8 mouse cellular contexts compared by ENCODE assay signal in the genomic region with DNA sequence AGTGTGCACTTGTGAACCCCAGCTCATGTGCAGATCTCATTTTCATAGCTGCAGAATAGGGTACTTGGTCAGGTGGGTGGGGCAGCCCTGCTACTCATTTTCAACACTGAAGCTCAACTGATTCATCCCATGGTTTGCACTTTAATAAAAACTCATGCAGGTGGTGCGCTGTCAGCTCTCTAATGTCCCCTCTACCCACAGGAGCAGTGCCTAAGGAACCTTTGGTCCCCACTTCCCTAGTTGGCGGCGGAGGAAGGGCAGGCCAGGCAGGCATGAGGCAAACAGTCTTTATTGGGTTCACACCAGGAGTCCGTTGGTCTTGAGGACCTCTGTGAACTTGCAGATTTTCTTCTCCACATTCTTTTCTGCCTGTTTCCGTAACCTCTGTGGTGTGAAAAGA. TPM values are rescaled to one million over a fixed set of nuclear protein-coding genes. Genes with fewer than 3 reads are reported as not detected.
DNase-seq lines count a peak whose midpoint lies in the region; ATAC-seq and TF ChIP-seq lines count a peak whose summit lies in the region.
"Not testable (repeated sequence)": the region's sequence is repeated elsewhere in the genome, so short reads cannot be mapped to it uniquely, and the experiment has no call there.

No protein-coding gene starts in this region.

- peaks cover 68% of the 10 kb centered on the region for H3K36me3 ChIP-seq in C2C12 (ENCODE audit: control insufficient read depth, insufficient read depth)
- H3K36me3 ChIP-seq in forebrain, embryonic 11.5 days (ENCODE audit: control insufficient read depth, insufficient read depth, low read length), result peaks cover 31% of the 10 kb centered on the region
- H3K36me3 ChIP-seq in heart, embryonic 13.5 days, result peaks cover 56% of the 10 kb centered on the region
- peaks cover 39% of the 10 kb centered on the region for H3K36me3 ChIP-seq in intestine, embryonic 16.5 days (ENCODE audit: control insufficient read depth, insufficient read depth, low read length)
- peaks cover 55% of the 10 kb centered on the region for H3K36me3 ChIP-seq in limb, embryonic 13.5 days
- H3K36me3 ChIP-seq in lung, embryonic 15.5 days, result peaks cover 49% of the 10 kb centered on the region
- peaks cover 50% of the 10 kb centered on the region for H3K36me3 ChIP-seq in neural tube, embryonic 12.5 days

- DNase-seq in c-Kit-positive CD71-positive TER-119-positive erythroid progenitor cells, embryonic 14.5 days (ENCODE audit: low spot score), result peak; percentile 33
- DNase-seq in forebrain, embryonic 11.5 days (ENCODE audit: low spot score), result not testable (repeated sequence)

- not testable (repeated sequence) for TF ChIP-seq CTCF in C2C12 (IDR thresholded peaks at IDR 0.05; ENCODE audit: control insufficient read depth, insufficient read depth, insufficient read length)

- peak overlapping the region; percentile 99 for H3ac ChIP-seq in C2C12 (ENCODE audit: control insufficient read depth, insufficient read length, low read depth)

- H3K4me1 ChIP-seq in forebrain, embryonic 11.5 days (replicated peaks; ENCODE audit: control insufficient read depth, insufficient read depth, low read length), result peaks cover 32% of the 10 kb centered on the region
- H3K4me1 ChIP-seq in heart, embryonic 13.5 days, result peaks cover 66% of the 10 kb centered on the region
- peaks cover 40% of the 10 kb centered on the region for H3K4me1 ChIP-seq in intestine, embryonic 16.5 days (ENCODE audit: control insufficient read depth, insufficient read depth, low read length)
- H3K4me1 ChIP-seq in limb, embryonic 13.5 days, result peaks cover 62% of the 10 kb centered on the region
- peaks cover 61% of the 10 kb centered on the region for H3K4me1 ChIP-seq in lung, embryonic 15.5 days
- H3K4me1 ChIP-seq in neural tube, embryonic 12.5 days, result peaks cover 35% of the 10 kb centered on the region

- peak overlapping the region; percentile 93; the same call in 1 of the 2 replicates for H3K27ac ChIP-seq in forebrain, embryonic 11.5 days (ENCODE audit: low read depth, low read length)
- H3K27ac ChIP-seq in heart, embryonic 13.5 days (replicated peaks), result peak overlapping the region; percentile 94
- peak overlapping the region; percentile 85 for H3K27ac ChIP-seq in intestine, embryonic 16.5 days (ENCODE audit: low read length)
- H3K27ac ChIP-seq in limb, embryonic 13.5 days, result peak overlapping the region; percentile 92; the same call in 1 of the 2 replicates
- H3K27ac ChIP-seq in lung, embryonic 15.5 days, result peak overlapping the region; percentile 88
- H3K27ac ChIP-seq in neural tube, embryonic 12.5 days, result peak overlapping the region; percentile 12; the same call in 1 of the 2 replicates

- H3K9me3 ChIP-seq in forebrain, embryonic 11.5 days (ENCODE audit: control insufficient read depth, low read length); heart, embryonic 13.5 days; intestine, embryonic 16.5 days (ENCODE audit: control insufficient read depth, low read length); limb, embryonic 13.5 days; lung, embryonic 15.5 days; neural tube, embryonic 12.5 days: not testable (repeated sequence)

- peak overlapping the region; percentile 95 for H3K4me3 ChIP-seq in C2C12 (ENCODE audit: insufficient read depth, poor library complexity, severe bottlenecking)
- H3K4me3 ChIP-seq in forebrain, embryonic 11.5 days (ENCODE audit: low read depth, low read length); limb, embryonic 13.5 days; neural tube, embryonic 12.5 days: not testable (repeated sequence)
- peak overlapping the region; percentile 85 for H3K4me3 ChIP-seq in heart, embryonic 13.5 days
- peak overlapping the region; percentile 77 for H3K4me3 ChIP-seq in intestine, embryonic 16.5 days (ENCODE audit: low read length)
- peak overlapping the region; percentile 1 for H3K4me3 ChIP-seq in lung, embryonic 15.5 days

- H3K27me3 ChIP-seq in C2C12 (ENCODE audit: control insufficient read depth, insufficient read depth, insufficient read length); forebrain, embryonic 11.5 days (ENCODE audit: control insufficient read depth, insufficient read depth, low read length); heart, embryonic 13.5 days (replicated peaks); intestine, embryonic 16.5 days (replicated peaks; ENCODE audit: control insufficient read depth, insufficient read depth, low read length); limb, embryonic 13.5 days; lung, embryonic 15.5 days; neural tube, embryonic 12.5 days (replicated peaks): not testable (repeated sequence)

- ATAC-seq in forebrain, embryonic 11.5 days (replicated peaks; ENCODE audit: low FRiP score); heart, embryonic 13.5 days (ENCODE audit: extremely low read depth, insufficient number of reproducible peaks, low FRiP score, low TSS enrichment); intestine, embryonic 16.5 days; limb, embryonic 13.5 days (ENCODE audit: low FRiP score, low read depth); lung, embryonic 15.5 days (ENCODE audit: borderline replicate concordance, extremely low read depth, low FRiP score, low TSS enrichment); neural tube, embryonic 12.5 days (ENCODE audit: low FRiP score, low read depth): not testable (repeated sequence)

- WGBS in forebrain, embryonic 11.5 days, result 65% methylated on average over 5 of the region's 5 CpGs
- 70% methylated on average over 5 of the region's 5 CpGs for WGBS in heart, embryonic 13.5 days
- 67% methylated on average over 5 of the region's 5 CpGs for WGBS in intestine, embryonic 16.5 days
- 61% methylated on average over 5 of the region's 5 CpGs for WGBS in limb, embryonic 13.5 days
- 69% methylated on average over 5 of the region's 5 CpGs for WGBS in lung, embryonic 15.5 days
- 56% methylated on average over 5 of the region's 5 CpGs for WGBS in neural tube, embryonic 12.5 days

- not testable (repeated sequence) for H3K4me2 ChIP-seq in forebrain, embryonic 11.5 days (ENCODE audit: low read depth, low read length, severe bottlenecking)
- peak overlapping the region; percentile 97 for H3K4me2 ChIP-seq in heart, embryonic 13.5 days
- H3K4me2 ChIP-seq in intestine, embryonic 16.5 days (ENCODE audit: low read depth, low read length), result peak overlapping the region; percentile 73
- peak overlapping the region; percentile 94 for H3K4me2 ChIP-seq in limb, embryonic 13.5 days (replicated peaks)
- H3K4me2 ChIP-seq in lung, embryonic 15.5 days, result peak overlapping the region; percentile 81; the same call in 1 of the 2 replicates
- peak overlapping the region; percentile 78 for H3K4me2 ChIP-seq in neural tube, embryonic 12.5 days (replicated peaks)

- not testable (repeated sequence) for H3K9ac ChIP-seq in forebrain, embryonic 11.5 days (ENCODE audit: low read length); lung, embryonic 15.5 days; neural tube, embryonic 12.5 days
- peak overlapping the region; percentile 100 for H3K9ac ChIP-seq in heart, embryonic 13.5 days
- H3K9ac ChIP-seq in intestine, embryonic 16.5 days (ENCODE audit: low read depth, low read length), result peak overlapping the region; percentile 97
- peak overlapping the region; percentile 100 for H3K9ac ChIP-seq in limb, embryonic 13.5 days

- H3K79me2 ChIP-seq in C2C12 (ENCODE audit: control insufficient read depth, insufficient read depth), result peaks cover 72% of the 10 kb centered on the region

- H3K79me3 ChIP-seq in C2C12 (ENCODE audit: low read depth), result peaks cover 54% of the 10 kb centered on the region

RNA-seq across cellular contexts. Expression of gene Rps11, which starts 1.4 kb away (rescaled TPM):
- polyA plus RNA-seq in C2C12 (2012; fragmentation: generic; extraction: Trizol), result 3,175 TPM
- 1,418 and 1,481 TPM in 2 replicates for polyA plus RNA-seq in forebrain, embryonic 11.5 days (2014; fragmentation: Nextera tagmentation; extraction: Ambion mirVana)
- 982 and 1,095 TPM in 2 replicates for polyA plus RNA-seq in heart, embryonic 13.5 days (2015; fragmentation: Nextera tagmentation; extraction: Ambion mirVana)
- polyA plus RNA-seq in intestine, embryonic 16.5 days (2015; fragmentation: Nextera tagmentation; extraction: Ambion mirVana), result 1,613 and 1,701 TPM in 2 replicates
- polyA plus RNA-seq in limb, embryonic 13.5 days (2015; fragmentation: Nextera tagmentation; extraction: Ambion mirVana), result 1,512 and 1,535 TPM in 2 replicates
- 1,432 and 1,559 TPM in 2 replicates for polyA plus RNA-seq in lung, embryonic 15.5 days (2015; fragmentation: Nextera tagmentation; extraction: Ambion mirVana)
- polyA plus RNA-seq in neural tube, embryonic 12.5 days (2016; fragmentation: Nextera tagmentation; extraction: Ambion mirVana), result 1,089 and 1,117 TPM in 2 replicates

RNA-seq across cellular contexts. Expression of gene Rpl13a, which starts 2.9 kb away (rescaled TPM):
- 6,379 TPM for polyA plus RNA-seq in C2C12 (2012; fragmentation: generic; extraction: Trizol)
- 1,136 and 1,164 TPM in 2 replicates for polyA plus RNA-seq in forebrain, embryonic 11.5 days (2014; fragmentation: Nextera tagmentation; extraction: Ambion mirVana)
- polyA plus RNA-seq in heart, embryonic 13.5 days (2015; fragmentation: Nextera tagmentation; extraction: Ambion mirVana), result 688 and 785 TPM in 2 replicates
- 1,233 and 1,311 TPM in 2 replicates for polyA plus RNA-seq in intestine, embryonic 16.5 days (2015; fragmentation: Nextera tagmentation; extraction: Ambion mirVana)
- 1,305 and 1,326 TPM in 2 replicates for polyA plus RNA-seq in limb, embryonic 13.5 days (2015; fragmentation: Nextera tagmentation; extraction: Ambion mirVana)
- polyA plus RNA-seq in lung, embryonic 15.5 days (2015; fragmentation: Nextera tagmentation; extraction: Ambion mirVana), result 1,187 and 1,308 TPM in 2 replicates
- 974 and 1,017 TPM in 2 replicates for polyA plus RNA-seq in neural tube, embryonic 12.5 days (2016; fragmentation: Nextera tagmentation; extraction: Ambion mirVana)

RNA-seq across cellular contexts. Expression of gene Gm45713, which starts 10.4 kb away (rescaled TPM):
- 0.95 TPM for polyA plus RNA-seq in C2C12 (2012; fragmentation: generic; extraction: Trizol)
- polyA plus RNA-seq in forebrain, embryonic 11.5 days (2014; fragmentation: Nextera tagmentation; extraction: Ambion mirVana), result 0.45 and 0.55 TPM in 2 replicates
- 0.17 TPM in 1 of 2 replicates, not detected in the other for polyA plus RNA-seq in heart, embryonic 13.5 days (2015; fragmentation: Nextera tagmentation; extraction: Ambion mirVana)
- polyA plus RNA-seq in intestine, embryonic 16.5 days (2015; fragmentation: Nextera tagmentation; extraction: Ambion mirVana), result 0.20 TPM in 1 of 2 replicates, not detected in the other
- 0.60 and 0.75 TPM in 2 replicates for polyA plus RNA-seq in limb, embryonic 13.5 days (2015; fragmentation: Nextera tagmentation; extraction: Ambion mirVana)
- polyA plus RNA-seq in lung, embryonic 15.5 days (2015; fragmentation: Nextera tagmentation; extraction: Ambion mirVana), result 0.19 and 0.20 TPM in 2 replicates
- not detected in 2 replicates for polyA plus RNA-seq in neural tube, embryonic 12.5 days (2016; fragmentation: Nextera tagmentation; extraction: Ambion mirVana)

RNA-seq across cellular contexts. Expression of gene Flt3l, which starts 10.6 kb away (rescaled TPM):
- 1.6 TPM for polyA plus RNA-seq in C2C12 (2012; fragmentation: generic; extraction: Trizol)
- polyA plus RNA-seq in forebrain, embryonic 11.5 days (2014; fragmentation: Nextera tagmentation; extraction: Ambion mirVana), result 1.2 and 1.8 TPM in 2 replicates
- polyA plus RNA-seq in heart, embryonic 13.5 days (2015; fragmentation: Nextera tagmentation; extraction: Ambion mirVana), result 0.88 and 1.0 TPM in 2 replicates
- polyA plus RNA-seq in intestine, embryonic 16.5 days (2015; fragmentation: Nextera tagmentation; extraction: Ambion mirVana), result 2.2 and 2.5 TPM in 2 replicates
- 1.0 and 1.2 TPM in 2 replicates for polyA plus RNA-seq in limb, embryonic 13.5 days (2015; fragmentation: Nextera tagmentation; extraction: Ambion mirVana)
- 1.5 and 8.3 TPM in 2 replicates for polyA plus RNA-seq in lung, embryonic 15.5 days (2015; fragmentation: Nextera tagmentation; extraction: Ambion mirVana)
- 1.0 and 1.3 TPM in 2 replicates for polyA plus RNA-seq in neural tube, embryonic 12.5 days (2016; fragmentation: Nextera tagmentation; extraction: Ambion mirVana)

RNA-seq across cellular contexts. Expression of gene Fcgrt, which starts 22.0 kb away (rescaled TPM):
- 30.7 TPM for polyA plus RNA-seq in C2C12 (2012; fragmentation: generic; extraction: Trizol)
- 7.1 and 7.3 TPM in 2 replicates for polyA plus RNA-seq in forebrain, embryonic 11.5 days (2014; fragmentation: Nextera tagmentation; extraction: Ambion mirVana)
- 38.0 and 38.1 TPM in 2 replicates for polyA plus RNA-seq in heart, embryonic 13.5 days (2015; fragmentation: Nextera tagmentation; extraction: Ambion mirVana)
- 334 and 458 TPM in 2 replicates for polyA plus RNA-seq in intestine, embryonic 16.5 days (2015; fragmentation: Nextera tagmentation; extraction: Ambion mirVana)
- polyA plus RNA-seq in limb, embryonic 13.5 days (2015; fragmentation: Nextera tagmentation; extraction: Ambion mirVana), result 44.0 and 45.4 TPM in 2 replicates
- 73.6 and 83.1 TPM in 2 replicates for polyA plus RNA-seq in lung, embryonic 15.5 days (2015; fragmentation: Nextera tagmentation; extraction: Ambion mirVana)
- polyA plus RNA-seq in neural tube, embryonic 12.5 days (2016; fragmentation: Nextera tagmentation; extraction: Ambion mirVana), result 14.1 and 15.7 TPM in 2 replicates

Comparison
In these comparisons a context has a peak if more than half of its experiments do, and no peak if none do; other contexts are left out.
1. H3K27ac ChIP-seq: peak in every context shown above with its lines; median percentile 94 in heart, embryonic 13.5 days; 93 in forebrain, embryonic 11.5 days; 92 in limb, embryonic 13.5 days; 88 in lung, embryonic 15.5 days; 85 in intestine, embryonic 16.5 days; 12 in neural tube, embryonic 12.5 days.